Mouse (Mus musculus) olfactory bulb, adult 2 months (tissue): ENCODE results near the gene Slc2a12.

Experiments
- CTCF ChIP-seq: fragments of 200-500 bp; IDR thresholded peaks from 2 replicates; pipeline ENCODE4 v1.5.1; 2012; ENCODE audit warnings: low read depth, mild to moderate bottlenecking, low read length, moderate library complexity; ENCODE audit not compliant: insufficient read depth
- POLR2A ChIP-seq: fragments of 200-500 bp; IDR thresholded peaks from 2 replicates; pipeline ENCODE4 v1.6.1; 2012; ENCODE audit warnings: mild to moderate bottlenecking, low read depth, low read length, moderate library complexity; ENCODE audit not compliant: insufficient read depth

DNA sequence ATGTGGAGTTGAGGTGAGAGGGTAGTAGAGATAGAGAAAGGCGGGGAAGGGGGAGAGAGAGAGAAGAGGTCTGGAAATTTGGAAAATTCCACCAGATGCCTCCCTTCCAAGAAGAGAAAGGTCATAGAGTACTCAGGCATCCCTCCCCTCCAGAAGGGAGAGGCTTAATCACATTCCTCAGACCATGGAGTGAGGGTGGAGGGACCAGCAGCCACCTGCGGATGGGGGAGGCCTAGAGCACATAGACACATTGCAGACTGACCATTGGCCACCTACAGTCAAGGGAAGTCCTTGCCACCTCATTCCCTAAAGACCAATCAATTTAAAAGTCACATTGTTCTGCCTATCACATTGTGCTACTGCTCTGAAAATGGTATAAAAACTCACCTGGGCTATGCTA lies 40.0 kb upstream of the Slc2a12 start:
- TF ChIP-seq CTCF (no peak), POLR2A (no peak)
